1 mouse cellular context compared by ENCODE assay signal in the genomic region with DNA sequence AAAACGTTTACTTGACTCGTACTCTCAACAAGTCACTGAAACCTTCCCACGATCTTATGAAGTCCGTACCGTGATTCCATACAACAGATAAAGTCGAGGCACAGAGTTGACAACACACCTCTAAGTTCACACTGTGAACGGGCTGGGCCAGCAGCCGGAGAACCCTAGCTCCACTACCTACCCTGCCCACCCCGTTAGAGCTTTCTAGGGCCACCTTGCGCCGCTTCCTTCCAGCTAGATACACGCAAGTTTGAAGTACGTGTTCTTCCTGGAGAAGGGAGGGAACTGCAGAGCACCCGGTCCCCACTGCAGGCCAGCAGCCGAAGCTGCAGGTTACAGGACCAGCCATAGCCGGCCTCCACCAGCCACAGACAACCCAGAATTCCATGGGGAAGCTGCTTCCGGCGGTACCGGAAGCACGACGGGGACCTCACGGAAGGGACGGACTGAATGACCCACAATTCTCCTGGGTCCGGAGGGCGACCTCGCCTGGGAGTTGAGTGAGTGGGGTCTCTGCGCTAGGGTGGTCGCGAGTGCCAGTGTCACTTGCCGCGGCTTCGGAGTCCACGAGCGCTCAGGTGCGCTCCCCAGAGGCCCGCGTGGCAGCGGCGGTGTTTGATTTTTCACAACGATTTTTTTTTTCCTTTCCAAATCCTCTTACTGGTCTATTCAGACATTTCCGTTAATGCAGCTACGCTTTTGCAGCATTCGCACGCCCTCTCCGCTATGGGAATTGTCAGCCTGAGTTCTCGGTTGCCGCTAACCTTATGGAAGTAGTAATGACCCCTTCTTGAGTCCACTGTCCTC.
TF ChIP-seq lines count a peak whose summit lies in the region.

TSS of gene Mtif2 (plus strand) at position 421 of the 807 bp plus-strand sequence.

TF ChIP-seq in MEL, 35 proteins besides CTCF, POLR2A, EP300 and RAD21 (continued from another document):
- peak; percentile 84 for TF ChIP-seq MYC (IDR thresholded peaks at IDR 0.05; ENCODE audit: low read depth, low read length)
- TF ChIP-seq ZMIZ1 (IDR thresholded peaks at IDR 0.05; ENCODE audit: low read depth, low read length) = peak; percentile 96
- TF ChIP-seq TCF12 (IDR thresholded peaks at IDR 0.05; ENCODE audit: low read depth, low read length) = peak; percentile 80
- peak; percentile 73 for TF ChIP-seq CHD1 (IDR thresholded peaks at IDR 0.05; ENCODE audit: low read depth, low read length)
